23 mouse cellular contexts compared by ENCODE assay signal in genomic region chr11:16830531-16831227, GRCm38 (mm10).
DNase-seq lines count a peak whose midpoint lies in the region; ATAC-seq lines count a peak whose summit lies in the region.
"Had no signal": no experiment of that assay in that cellular context is flagged by ENCODE, and none has a peak within 500 bp of the region (broad histone marks: within the 10 kb centered on the region; RNA-seq: fewer than 3 reads in every experiment).

No protein-coding gene starts in this region.

- no peaks in the 10 kb centered on the region for H3K36me3 ChIP-seq in intestine, embryonic 16.5 days (ENCODE audit: control insufficient read depth, insufficient read depth, low read length)
- H3K36me3 ChIP-seq: G1E; midbrain, embryonic 15.5 days had no signal

- peak; percentile 41 for DNase-seq in adrenal gland, adult 8-10 months
- DNase-seq in adrenal gland, postnatal 4 days (ENCODE audit: low spot score in 2 of 2) = no peak
- DNase-seq in urinary bladder, postnatal 14 days (ENCODE audit: low spot score) = peak; percentile 53
- no peak for DNase-seq in urinary bladder, adult 2 months (ENCODE audit: low spot score)
- no peak for DNase-seq in thymus, postnatal 25 days
- DNase-seq in lung, postnatal 14 days = no peak
- DNase-seq in gastrocnemius, adult 8-10 months (ENCODE audit: low spot score in 2 of 2) = no peak
- DNase-seq: cerebellum, adult 18-20 months; cerebellum, postnatal 25 days; embryo, embryonic 11 days; heart, postnatal 10 days; liver, postnatal 0 days; retina, postnatal 1 day; right cerebral cortex, postnatal 4 days; thymus, postnatal 36 days had no signal

- no peaks in the 10 kb centered on the region for H3K27me3 ChIP-seq in intestine, embryonic 16.5 days (replicated peaks; ENCODE audit: control insufficient read depth, insufficient read depth, low read length)
- H3K27me3 ChIP-seq: megakaryocyte, embryonic 14.5 days; midbrain, embryonic 15.5 days had no signal

- 59% methylated on average over 8 of the region's 8 CpGs for WGBS in intestine, embryonic 16.5 days

- H3K4me1 ChIP-seq in intestine, embryonic 16.5 days (ENCODE audit: control insufficient read depth, insufficient read depth, low read length) = peaks cover 13% of the 10 kb centered on the region
- H3K4me1 ChIP-seq: megakaryocyte, embryonic 14.5 days; midbrain, embryonic 15.5 days had no signal

- no peak overlapping the region for H3K4me3 ChIP-seq in intestine, embryonic 16.5 days (ENCODE audit: low read length)
- H3K4me3 ChIP-seq: erythroblast, embryonic 14.5 days; megakaryocyte, embryonic 14.5 days; midbrain, embryonic 15.5 days had no signal

- 0 out of 2 replicates have a peak overlapping the region, but pooled peaks have one; percentile 33 for H3K9ac ChIP-seq in intestine, embryonic 16.5 days (ENCODE audit: low read depth, low read length)
- H3K9ac ChIP-seq: liver, postnatal 0 days; midbrain, embryonic 15.5 days had no signal

- ATAC-seq in intestine, embryonic 16.5 days = peak; percentile 74
- ATAC-seq: forebrain, embryonic 14.5 days; inflammation-experienced regulatory T-cells, adult 6 months; liver, postnatal 0 days; midbrain, embryonic 15.5 days had no signal

- peak overlapping the region; percentile 46; the same call in 1 of the 2 replicates for H3K27ac ChIP-seq in intestine, embryonic 16.5 days (ENCODE audit: low read length)
- H3K27ac ChIP-seq: midbrain, embryonic 15.5 days had no signal

- H3K4me2 ChIP-seq in intestine, embryonic 16.5 days (ENCODE audit: low read depth, low read length) = 0 out of 2 replicates have a peak overlapping the region, but pooled peaks have one; percentile 16
- H3K4me2 ChIP-seq: heart, embryonic 11.5 days; midbrain, embryonic 15.5 days had no signal

- H3K9me3 ChIP-seq in intestine, embryonic 16.5 days (ENCODE audit: control insufficient read depth, low read length) = no peaks in the 10 kb centered on the region
- H3K9me3 ChIP-seq: G1E; megakaryocyte, embryonic 14.5 days; midbrain, embryonic 15.5 days had no signal

Comparison
In these comparisons a context has a peak if more than half of its experiments do, and no peak if none do; other contexts are left out.
1. DNase-seq: peak in adrenal gland, adult 8-10 months (single experiment) and urinary bladder, postnatal 14 days (single experiment); none in adrenal gland, postnatal 4 days (0 of 2), urinary bladder, adult 2 months (single experiment), thymus, postnatal 25 days (single experiment), lung, postnatal 14 days (single experiment) and gastrocnemius, adult 8-10 months (0 of 2).